Mouse (Mus musculus) retina, adult 2 months (tissue): ENCODE data around the gene Adm2.

Experiments used
- DNase-seq: peaks from one replicate; pipeline ENCODE4 v3.0.0-alpha.2; 2012; ENCODE audit warnings: low read depth, low spot score

Gene Adm2

GRCm38 (mm10) chr15:89355241-89356187 lies 33.0 kb downstream of the Adm2 start, which contains the start of the genes Lmf2 and Ncaph2:
TSS of gene Lmf2 (minus strand) at chr15:89355659.
TSS of gene Ncaph2 (plus strand) at chr15:89355719.
- peak; percentile 94 for DNase-seq

- no peak for DNase-seq
Measured at GRCm38 (mm10) chr15:89356372-89356771, 33.9 kb downstream of the Adm2 start.

GRCm38 (mm10) chr15:89358784-89359183 lies 36.3 kb downstream of the Adm2 start:
- no peak for DNase-seq

- no peak for DNase-seq
Measured at GRCm38 (mm10) chr15:89363051-89363450, 40.5 kb downstream of the Adm2 start.

- no peak for DNase-seq
Measured at GRCm38 (mm10) chr15:89365141-89365551, 42.6 kb downstream of the Adm2 start.

- no peak for DNase-seq
Measured at GRCm38 (mm10) chr15:89372068-89372467, 49.5 kb downstream of the Adm2 start.

- no peak for DNase-seq
Measured at GRCm38 (mm10) chr15:89372536-89372935, 50.0 kb downstream of the Adm2 start.

- DNase-seq = no peak
Measured at GRCm38 (mm10) chr15:89373027-89373761, 50.7 kb downstream of the Adm2 start.

GRCm38 (mm10) chr15:89373762-89374248 lies 51.3 kb downstream of the Adm2 start, which contains the start of gene Sco2:
TSS of gene Sco2 (minus strand) at chr15:89373846.
- DNase-seq = peak; percentile 71
